Mouse (Mus musculus): ENCODE measurements around the gene Rag1.

DNA sequence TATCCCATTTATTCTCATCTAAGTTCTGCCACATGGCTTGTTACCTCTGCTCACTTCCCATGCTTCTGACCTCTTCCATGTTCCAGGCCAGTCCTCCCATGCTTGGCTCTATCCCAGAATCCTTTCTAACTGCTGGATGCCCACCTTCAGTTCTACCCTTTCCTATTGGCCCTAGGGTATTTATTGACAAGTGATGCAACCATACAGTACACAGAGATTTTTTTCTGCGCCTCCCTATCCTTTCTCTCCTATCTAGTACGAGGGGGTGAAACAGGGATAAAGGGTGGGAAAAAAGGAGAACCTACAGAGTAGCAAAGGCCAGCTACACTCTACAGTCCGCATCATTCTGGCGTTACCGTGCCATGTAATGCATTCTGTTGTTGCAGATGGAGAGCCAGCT, 38.7 kb upstream of the Rag1 start:
- TF ChIP-seq CTCF (IDR thresholded peaks at IDR 0.05; ENCODE audit: extremely low read depth, insufficient read depth, low read length) (no peak), POLR2A (IDR thresholded peaks at IDR 0.05; ENCODE audit: extremely low read depth, insufficient read depth, low read length) (no peak)

All from cortical plate, adult 2 months (tissue).